Mouse (Mus musculus): ENCODE data around the gene Ube2f. TPM values are rescaled to one million over a fixed set of nuclear protein-coding genes. Genes with fewer than 3 reads are reported as not detected.

Gene Ube2f
- polyA plus RNA-seq, 1 experiment: 59.0 TPM

- no peak overlapping the region for H3K27ac ChIP-seq (ENCODE audit: insufficient read depth, low read length)
- peak overlapping the region; percentile 92 for H3K4me3 ChIP-seq (ENCODE audit: insufficient read depth, low read length)
- H3K4me1 ChIP-seq (ENCODE audit: control insufficient read depth, insufficient read depth, low read length): peaks cover 16% of the 10 kb centered on the region
- no peak for TF ChIP-seq CTCF (IDR thresholded peaks at IDR 0.05; ENCODE audit: borderline replicate concordance, insufficient read depth, low read length)
- TF ChIP-seq POLR2A (IDR thresholded peaks at IDR 0.05; ENCODE audit: low read depth, low read length): no peak
Measured at GRCm38 (mm10) chr1:91251148-91251650, 1.1 kb downstream of the Ube2f start.

GRCm38 (mm10) chr1:91251927-91252326 is 1.8 kb downstream of the Ube2f start:
- H3K4me1 ChIP-seq (ENCODE audit: control insufficient read depth, insufficient read depth, low read length): peaks cover 16% of the 10 kb centered on the region
- TF ChIP-seq CTCF (IDR thresholded peaks at IDR 0.05; ENCODE audit: borderline replicate concordance, insufficient read depth, low read length): peak; percentile 56; the same call in 1 of the 2 replicates
- no peak for TF ChIP-seq POLR2A (IDR thresholded peaks at IDR 0.05; ENCODE audit: low read depth, low read length)
- peak overlapping the region; percentile 44 for H3K4me3 ChIP-seq (ENCODE audit: insufficient read depth, low read length)
- H3K27ac ChIP-seq (ENCODE audit: insufficient read depth, low read length): no peak overlapping the region

GRCm38 (mm10) chr1:91257918-91258317 is 7.8 kb downstream of the Ube2f start:
- Histone ChIP-seq H3K27ac (ENCODE audit: insufficient read depth, low read length) (peak overlapping the region; percentile 19; the same call in 1 of the 2 replicates), H3K4me3 (ENCODE audit: insufficient read depth, low read length) (no peak overlapping the region), H3K4me1 (ENCODE audit: control insufficient read depth, insufficient read depth, low read length) (peaks cover 20% of the 10 kb centered on the region)
- TF ChIP-seq POLR2A (IDR thresholded peaks at IDR 0.05; ENCODE audit: low read depth, low read length): no peak
- no peak for TF ChIP-seq CTCF (IDR thresholded peaks at IDR 0.05; ENCODE audit: borderline replicate concordance, insufficient read depth, low read length)

- TF ChIP-seq CTCF (IDR thresholded peaks at IDR 0.05; ENCODE audit: borderline replicate concordance, insufficient read depth, low read length) (no peak), POLR2A (IDR thresholded peaks at IDR 0.05; ENCODE audit: low read depth, low read length) (no peak)
- Histone ChIP-seq H3K4me3 (ENCODE audit: insufficient read depth, low read length) (no peak overlapping the region), H3K27ac (ENCODE audit: insufficient read depth, low read length) (no peak overlapping the region), H3K4me1 (ENCODE audit: control insufficient read depth, insufficient read depth, low read length) (peaks cover 25% of the 10 kb centered on the region)
Measured at GRCm38 (mm10) chr1:91259794-91260193, 9.7 kb downstream of the Ube2f start.

GRCm38 (mm10) chr1:91262508-91262907 is 12.4 kb downstream of the Ube2f start:
- Histone ChIP-seq H3K4me3 (ENCODE audit: insufficient read depth, low read length) (no peak overlapping the region), H3K27ac (ENCODE audit: insufficient read depth, low read length) (no peak overlapping the region), H3K4me1 (ENCODE audit: control insufficient read depth, insufficient read depth, low read length) (peaks cover 21% of the 10 kb centered on the region)
- TF ChIP-seq POLR2A (IDR thresholded peaks at IDR 0.05; ENCODE audit: low read depth, low read length) (no peak), CTCF (IDR thresholded peaks at IDR 0.05; ENCODE audit: borderline replicate concordance, insufficient read depth, low read length) (no peak)

GRCm38 (mm10) chr1:91272260-91272659 is 22.2 kb downstream of the Ube2f start:
- Histone ChIP-seq H3K4me3 (ENCODE audit: insufficient read depth, low read length) (no peak overlapping the region), H3K4me1 (ENCODE audit: control insufficient read depth, insufficient read depth, low read length) (peaks cover 12% of the 10 kb centered on the region), H3K27ac (ENCODE audit: insufficient read depth, low read length) (peak overlapping the region; percentile 81)
- TF ChIP-seq CTCF (IDR thresholded peaks at IDR 0.05; ENCODE audit: borderline replicate concordance, insufficient read depth, low read length): no peak
- TF ChIP-seq POLR2A (IDR thresholded peaks at IDR 0.05; ENCODE audit: low read depth, low read length): no peak

- Histone ChIP-seq H3K27ac (ENCODE audit: insufficient read depth, low read length) (no peak overlapping the region), H3K4me3 (ENCODE audit: insufficient read depth, low read length) (no peak overlapping the region), H3K4me1 (ENCODE audit: control insufficient read depth, insufficient read depth, low read length) (peaks cover 23% of the 10 kb centered on the region)
- TF ChIP-seq CTCF (IDR thresholded peaks at IDR 0.05; ENCODE audit: borderline replicate concordance, insufficient read depth, low read length) (no peak), POLR2A (IDR thresholded peaks at IDR 0.05; ENCODE audit: low read depth, low read length) (no peak)
Measured at GRCm38 (mm10) chr1:91276581-91276980, 26.5 kb downstream of the Ube2f start.

GRCm38 (mm10) chr1:91277480-91277879 is 27.4 kb downstream of the Ube2f start:
- H3K27ac ChIP-seq (ENCODE audit: insufficient read depth, low read length): no peak overlapping the region
- no peak overlapping the region for H3K4me3 ChIP-seq (ENCODE audit: insufficient read depth, low read length)
- peaks cover 17% of the 10 kb centered on the region for H3K4me1 ChIP-seq (ENCODE audit: control insufficient read depth, insufficient read depth, low read length)
- no peak for TF ChIP-seq CTCF (IDR thresholded peaks at IDR 0.05; ENCODE audit: borderline replicate concordance, insufficient read depth, low read length)

- peak overlapping the region; percentile 56 for H3K27ac ChIP-seq (ENCODE audit: insufficient read depth, low read length)
- peaks cover 17% of the 10 kb centered on the region for H3K4me1 ChIP-seq (ENCODE audit: control insufficient read depth, insufficient read depth, low read length)
- no peak for TF ChIP-seq POLR2A (IDR thresholded peaks at IDR 0.05; ENCODE audit: low read depth, low read length)
- no peak for TF ChIP-seq CTCF (IDR thresholded peaks at IDR 0.05; ENCODE audit: borderline replicate concordance, insufficient read depth, low read length)
- H3K4me3 ChIP-seq (ENCODE audit: insufficient read depth, low read length): no peak overlapping the region
Measured at GRCm38 (mm10) chr1:91278410-91279119, 28.5 kb downstream of the Ube2f start.

- Histone ChIP-seq H3K4me3 (ENCODE audit: insufficient read depth, low read length) (no peak overlapping the region), H3K27ac (ENCODE audit: insufficient read depth, low read length) (peak overlapping the region; percentile 70; the same call in 1 of the 2 replicates), H3K4me1 (ENCODE audit: control insufficient read depth, insufficient read depth, low read length) (peaks cover 17% of the 10 kb centered on the region)
- TF ChIP-seq CTCF (IDR thresholded peaks at IDR 0.05; ENCODE audit: borderline replicate concordance, insufficient read depth, low read length): no peak
- no peak for TF ChIP-seq POLR2A (IDR thresholded peaks at IDR 0.05; ENCODE audit: low read depth, low read length)
Measured at GRCm38 (mm10) chr1:91279126-91279525, 29.0 kb downstream of the Ube2f start.
